Mouse (Mus musculus) frontal cortex, adult (tissue): Measurements from ENCODE around the gene Egfl7.

Source experiments
- ATAC-seq: cut with Nextera tagmentation; 2 replicates; pipeline ENCODE4 v1.9.2; 2017; ENCODE audit warnings: mild to moderate bottlenecking, moderate library complexity, mixed read lengths; ENCODE audit not compliant: low TSS enrichment

Gene Egfl7

DNA sequence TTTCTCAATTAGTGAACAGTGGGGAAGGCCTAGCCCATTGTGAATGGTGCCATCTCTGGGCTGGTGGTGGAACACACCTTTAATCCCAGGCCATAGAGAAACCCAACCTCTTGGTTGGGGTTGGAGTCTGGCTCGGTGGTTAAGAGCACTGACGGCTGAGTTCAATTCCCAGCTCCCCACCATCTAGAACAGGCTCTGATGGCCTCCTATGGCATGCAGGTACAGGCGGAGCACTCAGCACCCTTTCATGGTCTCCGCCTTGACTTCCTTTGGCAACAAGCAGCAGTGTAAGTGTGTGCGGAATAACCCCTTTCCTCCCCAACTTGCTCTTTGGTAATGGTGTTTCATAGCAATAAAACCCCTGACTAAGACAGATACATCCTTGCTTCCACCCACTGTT lies 58.8 kb downstream of the Egfl7 start:
- ATAC-seq = no peak

GRCm38 (mm10) chr2:26639083-26639482 lies 59.3 kb downstream of the Egfl7 start:
- 0 out of 2 replicates have a peak, but pooled peaks have one; percentile 11 for ATAC-seq

DNA sequence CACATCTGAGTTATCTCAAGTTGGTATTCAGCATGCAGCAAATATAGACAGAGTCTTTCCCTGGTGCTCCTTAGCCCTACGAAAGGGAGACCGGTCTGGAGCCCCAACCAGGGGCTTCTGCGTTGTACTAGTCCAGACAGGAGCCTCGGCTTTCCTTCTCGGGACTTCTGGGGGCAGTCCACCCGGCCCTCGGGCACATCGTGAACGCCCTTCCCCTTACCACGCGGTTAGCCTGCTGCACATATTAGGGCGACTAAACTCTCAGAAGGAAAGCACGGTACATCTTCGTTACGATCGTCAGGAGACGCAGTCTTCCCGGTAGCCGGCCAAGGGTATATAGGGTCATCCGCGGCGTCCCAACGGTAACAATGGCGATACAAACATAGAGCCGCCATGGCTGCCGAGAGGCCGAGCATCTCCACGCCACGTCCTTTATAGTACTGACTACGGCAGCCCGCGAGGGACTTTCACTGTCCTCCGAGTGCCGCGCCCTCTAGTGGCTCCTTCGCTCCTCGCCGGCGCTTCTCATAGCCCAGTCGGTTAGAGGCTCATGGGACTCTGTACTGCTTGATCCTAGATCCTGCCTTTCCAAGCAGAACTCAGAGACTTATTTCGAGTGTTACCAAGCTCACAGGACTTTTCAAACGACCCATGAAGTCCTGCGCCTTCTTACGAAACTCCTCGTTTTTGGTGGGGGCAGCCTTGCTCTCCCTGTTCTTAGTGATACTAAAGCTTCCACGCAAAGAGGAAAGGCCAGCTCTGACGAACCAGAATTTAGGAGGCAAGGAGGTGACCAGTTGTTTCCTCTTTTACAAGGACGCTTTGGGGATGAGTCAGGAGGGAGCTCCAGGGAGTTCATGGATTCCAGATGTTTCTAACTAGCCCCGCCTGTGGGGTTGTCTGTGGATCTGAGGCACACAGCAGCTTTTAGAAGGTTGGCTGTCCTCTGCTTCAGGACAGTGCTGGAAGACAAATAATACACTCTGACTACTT lies 60.3 kb downstream of the Egfl7 start:
- ATAC-seq = peak; percentile 88

GRCm38 (mm10) chr2:26641006-26641647 lies 61.3 kb downstream of the Egfl7 start:
- ATAC-seq = no peak
